Mouse (Mus musculus) MEL (cell line): Measurements from ENCODE around the gene Daam1. TPM values are rescaled to one million over a fixed set of nuclear protein-coding genes. Genes with fewer than 3 reads are reported as not detected.

Experiments used
- DNase-seq: peaks from one replicate; pipeline ENCODE4 v3.0.0; 2011; ENCODE audit warnings: low read depth, low spot score
- H3K27ac ChIP-seq: 2 replicates; pipeline ENCODE4 v1.5.1; 2012; ENCODE audit warnings: low read depth, mild to moderate bottlenecking, control low read depth, low read length, moderate library complexity; ENCODE audit not compliant: control insufficient read depth
- H3K27me3 ChIP-seq, 2 experiments: fragments of 150-350 bp in 1 of 2; sonication (generic) in 1 of 2; 2 replicates each; pipeline ENCODE4 v1.6.1; 2012; ENCODE audit warnings: low read length in 2 of 2, mild to moderate bottlenecking in 2 of 2, improper control_type of control experiment in 1 of 2, moderate library complexity in 1 of 2; ENCODE audit not compliant: insufficient read depth in 2 of 2, control insufficient read depth in 1 of 2
- H3K36me3 ChIP-seq, 2 experiments: 2 replicates each; pipeline ENCODE4 v1.6.1; 2012 to 2014; ENCODE audit warnings: low read length in 2 of 2, improper control_type of control experiment in 1 of 2, inconsistent platforms in 1 of 2, mild to moderate bottlenecking in 1 of 2; ENCODE audit not compliant: insufficient read depth in 2 of 2, control insufficient read depth in 1 of 2
- H3K4me1 ChIP-seq, 2 experiments: fragments of 150-350 bp in 1 of 2; sonication (generic) in 1 of 2; 2 replicates each; pipeline ENCODE4 v1.6.1; 2012; ENCODE audit warnings: low read length in 2 of 2, improper control_type of control experiment in 1 of 2, mild to moderate bottlenecking in 1 of 2; ENCODE audit not compliant: insufficient read depth in 2 of 2, control insufficient read depth in 1 of 2
- H3K4me3 ChIP-seq, 2 experiments: fragments of 150-350 bp in 1 of 2; sonication (generic) in 1 of 2; 2 replicates each; pipeline ENCODE4 v1.5.1; 2012; ENCODE audit warnings: low read depth in 2 of 2, low read length in 2 of 2, mild to moderate bottlenecking in 2 of 2, moderate library complexity in 2 of 2, control low read depth in 1 of 2, improper control_type of control experiment in 1 of 2; ENCODE audit not compliant: control insufficient read depth in 1 of 2, insufficient read depth in 1 of 2
- H3K79me2 ChIP-seq: 2 replicates; pipeline ENCODE4 v1.6.1; 2012; ENCODE audit warnings: mild to moderate bottlenecking, low read length, moderate library complexity; ENCODE audit not compliant: control insufficient read depth, poor library complexity, insufficient read depth
- H3K9ac ChIP-seq: 2 replicates; pipeline ENCODE4 v1.6.1; 2012; ENCODE audit warnings: low read depth, mild to moderate bottlenecking, control low read depth, low read length, moderate library complexity; ENCODE audit not compliant: control insufficient read depth, poor library complexity, severe bottlenecking
- H3K9me3 ChIP-seq: fragments of 150-350 bp; sonication (generic); replicated peaks from 2 replicates; pipeline ENCODE4 v1.6.1; 2012; ENCODE audit warnings: mild to moderate bottlenecking, low read length, improper control_type of control experiment, moderate library complexity; ENCODE audit not compliant: insufficient read depth
- CHD1 ChIP-seq: IDR thresholded peaks from 2 replicates; pipeline ENCODE4 v1.6.1; 2012; ENCODE audit warnings: low read depth, mild to moderate bottlenecking, inconsistent platforms, low read length, improper control_type of control experiment
- E2F4 ChIP-seq: IDR thresholded peaks from 2 replicates; pipeline ENCODE4 v1.6.1; 2011; ENCODE audit warnings: low read depth, low read length, improper control_type of control experiment, borderline replicate concordance
- GABPA ChIP-seq: IDR thresholded peaks from 2 replicates; pipeline ENCODE4 v1.6.1; 2012; ENCODE audit warnings: low read depth, mild to moderate bottlenecking, inconsistent platforms, low read length, improper control_type of control experiment, moderate library complexity
- HCFC1 ChIP-seq: IDR thresholded peaks from 2 replicates; pipeline ENCODE4 v1.6.1; 2012; ENCODE audit warnings: low read depth, mild to moderate bottlenecking, inconsistent platforms, low read length, improper control_type of control experiment, moderate library complexity
- MAFK ChIP-seq: IDR thresholded peaks from 2 replicates; pipeline ENCODE4 v1.6.1; 2011; ENCODE audit warnings: low read depth, mild to moderate bottlenecking, low read length, improper control_type of control experiment, borderline replicate concordance
- MAX ChIP-seq: IDR thresholded peaks from 2 replicates; pipeline ENCODE4 v1.6.1; 2011; ENCODE audit warnings: low read length, improper control_type of control experiment
- MAZ ChIP-seq: IDR thresholded peaks from 2 replicates; pipeline ENCODE4 v1.6.1; 2012; ENCODE audit warnings: low read depth, mild to moderate bottlenecking, inconsistent platforms, low read length, improper control_type of control experiment
- MEF2A ChIP-seq: IDR thresholded peaks from 2 replicates; pipeline ENCODE4 v1.6.1; 2014; ENCODE audit warnings: low read depth, mild to moderate bottlenecking, inconsistent platforms, low read length, improper control_type of control experiment; ENCODE audit not compliant: poor library complexity, insufficient replicate concordance, severe bottlenecking; ENCODE audit errors: extremely low read depth
- MXI1 ChIP-seq: IDR thresholded peaks from 2 replicates; pipeline ENCODE4 v1.6.1; 2011; ENCODE audit warnings: mild to moderate bottlenecking, low read depth, low read length, improper control_type of control experiment
- MYB ChIP-seq: IDR thresholded peaks from 2 replicates; pipeline ENCODE4 v1.6.1; 2011; ENCODE audit warnings: mild to moderate bottlenecking, low read depth, low read length, improper control_type of control experiment
- MYC ChIP-seq: IDR thresholded peaks from 2 replicates; pipeline ENCODE4 v1.6.1; 2011; ENCODE audit warnings: low read depth, mild to moderate bottlenecking, low read length, improper control_type of control experiment, moderate library complexity
- POLR2A ChIP-seq, 2 experiments: IDR thresholded peaks; 2 replicates each; pipeline ENCODE4 v1.6.1; 2011 to 2012; ENCODE audit warnings: low read length in 2 of 2, mild to moderate bottlenecking in 2 of 2, control low read depth in 1 of 2, improper control_type of control experiment in 1 of 2, low read depth in 1 of 2, moderate library complexity in 1 of 2; ENCODE audit not compliant: control insufficient read depth in 1 of 2, insufficient read depth in 1 of 2, poor library complexity in 1 of 2
- POLR2AphosphoS2 ChIP-seq: IDR thresholded peaks from 2 replicates; pipeline ENCODE4 v1.6.1; 2011; ENCODE audit warnings: low read length, improper control_type of control experiment
- POLR2AphosphoS5 ChIP-seq: IDR thresholded peaks from 2 replicates; pipeline ENCODE4 v1.6.1; 2012; ENCODE audit warnings: low read depth, borderline replicate concordance, mild to moderate bottlenecking, inconsistent platforms, low read length, moderate library complexity, mixed read lengths
- RAD21 ChIP-seq: IDR thresholded peaks from 2 replicates; pipeline ENCODE4 v1.6.1; 2011; ENCODE audit warnings: mild to moderate bottlenecking, low read depth, low read length, improper control_type of control experiment
- SIN3A ChIP-seq: IDR thresholded peaks from 2 replicates; pipeline ENCODE4 v1.6.1; 2012; ENCODE audit warnings: low read length, improper control_type of control experiment, inconsistent platforms
- TAL1 ChIP-seq: IDR thresholded peaks from 2 replicates; pipeline ENCODE4 v1.6.1; 2012; ENCODE audit warnings: mild to moderate bottlenecking, inconsistent platforms, low read length, moderate library complexity, mixed read lengths
- USF2 ChIP-seq, 2 experiments: IDR thresholded peaks; 2 replicates each; pipeline ENCODE4 v1.6.1; 2011 to 2012; ENCODE audit warnings: improper control_type of control experiment in 2 of 2, low read length in 2 of 2, borderline replicate concordance in 1 of 2, inconsistent platforms in 1 of 2, low read depth in 1 of 2, mild to moderate bottlenecking in 1 of 2; ENCODE audit not compliant: insufficient read depth in 1 of 2
- ZKSCAN1 ChIP-seq: IDR thresholded peaks from 2 replicates; pipeline ENCODE4 v1.6.1; 2012; ENCODE audit warnings: low read depth, mild to moderate bottlenecking, inconsistent platforms, low read length, improper control_type of control experiment, moderate library complexity
- ZNF384 ChIP-seq: IDR thresholded peaks from 2 replicates; pipeline ENCODE4 v1.6.1; 2012; ENCODE audit warnings: low read depth, mild to moderate bottlenecking, inconsistent platforms, low read length, improper control_type of control experiment
- polyA plus RNA-seq, 2 experiments: library from polyadenylated mRNA; stranded (reverse) in 1 of 2; unstranded in 1 of 2; fragments of >175 nt in 1 of 2; fragments of >200 nt in 1 of 2; gene quantifications; 2 replicates each; pipeline versions ENCODE4 v1.2.1 to v1.2.4; 2012; ENCODE audit warnings: low replicate concordance in 2 of 2, low read depth in 1 of 2; ENCODE audit not compliant: insufficient read length in 2 of 2, insufficient read depth in 1 of 2, missing spikeins in 1 of 2
- total RNA-seq: library from RNA; depleted of rRNA; stranded (reverse); fragments of 300-350 nt; gene quantifications from 2 replicates; pipeline ENCODE4 v1.2.3, GENCODE M21; 2012

Gene Daam1
- total and polyA plus RNA-seq, 3 experiments: 9.2 to 12.0 TPM; not detected in 1

DNA sequence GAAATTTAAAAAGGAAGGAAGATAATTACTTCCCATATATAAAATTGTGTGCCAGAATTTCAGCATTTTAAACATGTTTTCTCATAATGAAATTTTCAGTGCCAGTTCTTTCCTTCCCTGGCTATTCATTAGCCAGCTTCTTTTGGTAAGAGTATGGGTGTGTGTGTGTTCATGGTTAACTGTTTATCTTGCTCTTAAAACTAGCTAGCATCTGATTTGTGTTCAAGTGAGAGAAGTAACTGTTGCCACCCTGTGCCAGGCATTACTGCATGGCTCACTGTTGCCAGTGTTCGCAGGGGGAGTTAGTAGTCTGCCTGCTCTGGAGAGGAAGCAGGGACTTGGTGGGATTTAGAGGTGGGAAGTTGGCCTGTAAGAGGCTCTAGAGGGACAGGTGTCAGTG, 81.4 kb downstream of the Daam1 start:
- H3K9ac ChIP-seq: no peak overlapping the region
- peaks cover 6 to 10% of the 10 kb centered on the region in 2 experiments for H3K4me1 ChIP-seq
- H3K4me3 ChIP-seq: no peak overlapping the region
- no peak for DNase-seq
- peaks cover 1 to 17% of the 10 kb centered on the region in 2 experiments; a peak in 3 of 4 replicates for H3K36me3 ChIP-seq
- H3K27ac ChIP-seq: no peak overlapping the region
- no peak for TF ChIP-seq MAZ
- TF ChIP-seq POLR2AphosphoS2: no peak
- no peak for TF ChIP-seq MAFK
- TF ChIP-seq POLR2A (IDR thresholded peaks at IDR 0.05; ENCODE audit: control insufficient read depth in 1 of 2, insufficient read depth in 1 of 2, low read depth in 1 of 2, low read length in 2 of 2, poor library complexity in 1 of 2): no peak
- no peak for TF ChIP-seq TAL1
- no peak for TF ChIP-seq POLR2AphosphoS5
- TF ChIP-seq SIN3A: no peak
- TF ChIP-seq CHD1: no peak
- no peaks in the 10 kb centered on the region for H3K27me3 ChIP-seq
- H3K79me2 ChIP-seq: no peaks in the 10 kb centered on the region
- no peaks in the 10 kb centered on the region for H3K9me3 ChIP-seq

DNA sequence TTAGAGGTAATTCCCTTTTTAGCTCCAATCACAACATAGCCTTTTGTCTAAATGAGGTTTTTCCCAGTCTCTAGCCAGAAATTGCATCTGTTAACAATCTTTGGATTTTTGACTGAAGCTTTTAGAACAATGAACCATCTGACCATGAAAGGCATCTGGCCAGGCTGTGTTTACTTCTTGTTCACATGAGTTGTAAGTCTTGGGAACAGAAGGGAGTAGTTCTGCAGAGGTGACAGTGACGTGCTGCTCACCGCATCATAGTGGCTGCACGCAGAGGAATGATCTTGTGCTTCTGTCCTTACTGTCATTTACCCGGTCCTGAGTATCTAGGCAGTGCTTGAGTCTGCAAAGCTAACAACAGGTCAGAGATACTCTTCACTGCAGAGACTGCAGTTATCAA, 88.3 kb downstream of the Daam1 start:
- Histone ChIP-seq H3K36me3 (no peaks in the 10 kb centered on the region; a peak in 1 of 4 replicates), H3K4me1 (no peaks in the 10 kb centered on the region)

DNA sequence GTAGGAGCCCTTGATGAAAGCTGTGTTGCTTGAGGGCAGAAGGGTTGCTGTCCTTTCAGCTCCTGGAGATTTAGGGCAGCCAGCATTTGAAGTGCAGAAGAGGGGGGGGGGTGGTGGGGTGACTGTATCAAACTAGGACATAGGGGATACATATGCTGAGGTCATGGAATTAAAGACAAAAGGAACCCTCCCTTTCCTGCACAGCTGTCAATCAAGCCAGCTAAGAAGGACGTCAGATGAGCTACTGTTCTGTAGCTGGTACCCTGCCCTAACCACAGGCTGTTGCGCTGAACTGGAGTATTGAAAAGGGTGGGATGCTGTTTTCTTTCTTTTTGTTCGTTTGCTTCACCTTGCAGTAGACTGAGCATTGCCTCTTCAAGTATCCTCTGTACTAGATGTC, 89.1 kb downstream of the Daam1 start:
- no peaks in the 10 kb centered on the region for H3K4me1 ChIP-seq
- H3K9me3 ChIP-seq: no peaks in the 10 kb centered on the region
- H3K27ac ChIP-seq: no peak overlapping the region
- H3K4me3 ChIP-seq: no peak overlapping the region
- DNase-seq: no peak
- H3K9ac ChIP-seq: no peak overlapping the region
- TF ChIP-seq SIN3A (no peak), E2F4 (no peak), MYB (no peak), MEF2A (no peak), USF2 (IDR thresholded peaks at IDR 0.05; ENCODE audit: borderline replicate concordance in 1 of 2, insufficient read depth in 1 of 2, low read depth in 1 of 2, low read length in 2 of 2) (no peak), HCFC1 (no peak), POLR2AphosphoS5 (no peak), MXI1 (no peak), MAZ (no peak), GABPA (no peak), MAX (no peak), POLR2AphosphoS2 (no peak), MYC (no peak), TAL1 (no peak), ZNF384 (no peak)
- H3K27me3 ChIP-seq: no peaks in the 10 kb centered on the region
- no peaks in the 10 kb centered on the region for H3K79me2 ChIP-seq
- H3K36me3 ChIP-seq: no peaks in the 10 kb centered on the region; a peak in 1 of 4 replicates

More for the DNA sequence above, 88.3 kb downstream of the Daam1 start:
- no peaks in the 10 kb centered on the region for H3K27me3 ChIP-seq
- H3K79me2 ChIP-seq: no peaks in the 10 kb centered on the region
- no peak overlapping the region for H3K9ac ChIP-seq
- DNase-seq: no peak
- H3K9me3 ChIP-seq: no peaks in the 10 kb centered on the region
- H3K27ac ChIP-seq: no peak overlapping the region
- no peak overlapping the region for H3K4me3 ChIP-seq
- TF ChIP-seq ZKSCAN1 (no peak), RAD21 (no peak)
